Mouse (Mus musculus) thymus, postnatal 10 days (tissue): Measurements from ENCODE around the gene Arfip1.
"Not testable (repeated sequence)": the region's sequence is repeated elsewhere in the genome, so short reads cannot be mapped to it uniquely, and the experiment has no call there.

Experiments
- DNase-seq, 2 experiments: peaks; one replicate each; pipeline ENCODE4 v3.0.0; 2021; ENCODE audit warnings: low spot score in 2 of 2

The Arfip1 gene

DNA sequence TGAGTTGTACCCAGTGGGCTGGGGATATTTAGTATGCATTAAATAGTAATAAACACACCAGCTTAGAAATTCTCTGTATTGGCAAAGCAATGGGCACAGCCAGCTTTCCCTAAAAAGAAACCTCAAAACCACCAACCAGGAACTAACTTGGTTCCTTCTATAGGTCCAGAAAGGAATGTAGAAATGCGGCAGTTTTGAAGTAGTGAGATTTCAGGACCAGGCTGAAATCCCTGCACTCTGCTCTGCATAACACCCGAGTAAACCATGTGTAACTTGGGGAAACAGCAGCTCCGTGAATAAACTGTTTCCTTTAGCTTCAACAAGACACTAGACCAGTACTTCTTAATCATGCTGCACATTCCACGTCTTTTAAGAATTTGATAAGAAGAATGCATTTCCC lies 1.7 kb downstream of the Arfip1 start:
- no peak for DNase-seq

- DNase-seq = no peak
Measured at GRCm38 (mm10) chr3:84570501-84570900, 11.9 kb downstream of the Arfip1 start.

DNA sequence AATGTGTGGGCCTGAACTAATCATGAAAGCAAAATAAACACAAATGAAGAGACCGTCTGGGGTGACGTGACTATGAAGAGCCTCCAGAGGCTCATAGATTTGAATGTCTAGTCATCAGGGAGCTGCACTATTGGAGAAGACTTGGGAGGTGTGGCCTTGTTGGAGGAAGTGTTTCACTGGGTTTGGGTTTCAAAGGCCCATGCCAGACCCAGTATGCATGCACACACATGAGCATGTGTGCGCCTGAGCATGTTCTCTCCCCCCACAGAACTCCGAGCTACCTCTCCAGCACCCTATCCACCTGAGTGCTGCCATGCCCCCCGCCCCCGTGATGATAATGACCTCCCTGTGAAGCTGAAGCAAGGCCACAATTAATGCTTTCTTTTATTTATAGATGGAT lies 12.8 kb downstream of the Arfip1 start:
- no peak for DNase-seq

DNA sequence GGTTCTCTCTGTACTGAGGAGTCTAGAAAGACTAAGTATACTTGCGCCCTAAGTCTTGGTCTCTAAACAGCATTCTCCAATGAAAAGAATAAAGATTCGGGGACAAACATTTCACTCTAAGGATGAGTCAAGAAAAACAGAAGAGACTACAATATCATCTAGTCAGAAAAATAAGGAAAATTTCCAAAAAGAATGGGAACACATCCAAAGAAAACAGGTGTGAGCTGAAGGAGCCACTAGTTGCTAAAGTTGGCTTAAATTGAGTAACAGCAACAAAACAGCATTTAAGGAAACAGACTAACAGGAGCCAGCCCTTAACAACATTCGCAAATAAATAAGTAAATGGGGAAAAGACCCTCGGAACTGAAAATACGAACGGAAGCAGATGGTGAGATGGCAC lies 13.9 kb downstream of the Arfip1 start:
- DNase-seq = no peak

DNA sequence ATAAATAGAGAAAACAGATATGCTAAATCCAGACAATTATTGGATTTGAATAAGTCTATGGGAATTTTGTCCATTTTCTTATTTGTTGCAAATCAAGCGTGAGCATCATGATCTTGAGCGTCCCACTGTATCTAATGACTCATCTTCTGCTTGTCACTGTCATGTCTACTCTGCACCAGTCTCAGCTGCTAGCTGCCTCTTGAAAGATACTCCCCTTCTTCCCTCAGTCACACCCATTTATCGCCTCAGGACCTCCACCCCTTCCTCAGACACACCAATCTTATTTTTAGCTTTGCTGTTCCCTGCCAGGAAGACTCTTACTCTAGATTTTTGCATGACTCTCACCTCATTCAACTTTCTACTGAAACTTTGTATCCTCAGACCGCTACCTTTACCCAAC lies 19.0 kb downstream of the Arfip1 start:
- DNase-seq = no peak

DNA sequence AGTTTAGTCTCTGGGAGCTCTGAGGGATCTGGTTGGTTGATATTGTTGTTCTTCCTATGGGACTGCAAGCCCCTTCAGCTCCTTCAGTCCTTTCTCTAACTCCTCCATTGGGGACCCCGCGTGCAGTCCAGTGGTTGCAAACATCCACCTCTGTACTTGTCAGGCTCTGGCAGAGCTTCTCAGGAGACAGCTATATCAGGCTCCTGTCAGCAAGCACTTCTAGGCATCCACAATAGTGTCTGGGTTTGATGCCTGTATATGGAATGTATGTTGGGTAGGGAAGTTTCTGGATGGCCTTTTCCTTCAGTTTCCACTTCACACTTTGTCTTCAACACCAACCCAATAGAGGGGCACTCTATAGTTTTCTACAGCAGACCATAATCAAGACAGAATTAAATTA lies 19.5 kb downstream of the Arfip1 start:
- not testable (repeated sequence) for DNase-seq

DNA sequence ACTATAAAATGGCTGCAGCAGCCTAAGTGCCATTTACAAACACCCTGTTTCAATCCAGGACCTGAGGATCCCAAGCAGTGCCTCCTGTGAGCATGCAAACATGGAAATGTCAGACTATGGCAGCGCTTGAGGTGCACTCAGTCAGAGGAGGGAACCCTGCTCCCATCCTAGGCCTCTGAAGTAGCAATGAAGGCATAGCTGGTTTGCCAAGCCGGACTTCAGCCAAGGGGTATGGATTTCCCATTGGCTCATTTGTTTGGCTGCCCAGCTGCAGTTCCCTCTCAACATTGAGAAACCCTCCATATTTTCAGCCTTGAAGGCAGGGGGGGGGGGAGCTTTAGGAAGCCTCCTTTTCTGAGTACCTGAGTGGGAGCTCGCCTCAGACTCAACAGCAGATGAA lies 24.1 kb downstream of the Arfip1 start:
- DNase-seq = no peak

GRCm38 (mm10) chr3:84555780-84556179 lies 26.6 kb downstream of the Arfip1 start:
- DNase-seq = no peak

GRCm38 (mm10) chr3:84547177-84547576 lies 35.2 kb downstream of the Arfip1 start:
- peak; percentile 4 to 15 for DNase-seq

GRCm38 (mm10) chr3:84542450-84542849 lies 40.0 kb downstream of the Arfip1 start:
- peak; percentile 21 to 54 for DNase-seq

GRCm38 (mm10) chr3:84541881-84542280 lies 40.5 kb downstream of the Arfip1 start:
- no peak for DNase-seq

DNA sequence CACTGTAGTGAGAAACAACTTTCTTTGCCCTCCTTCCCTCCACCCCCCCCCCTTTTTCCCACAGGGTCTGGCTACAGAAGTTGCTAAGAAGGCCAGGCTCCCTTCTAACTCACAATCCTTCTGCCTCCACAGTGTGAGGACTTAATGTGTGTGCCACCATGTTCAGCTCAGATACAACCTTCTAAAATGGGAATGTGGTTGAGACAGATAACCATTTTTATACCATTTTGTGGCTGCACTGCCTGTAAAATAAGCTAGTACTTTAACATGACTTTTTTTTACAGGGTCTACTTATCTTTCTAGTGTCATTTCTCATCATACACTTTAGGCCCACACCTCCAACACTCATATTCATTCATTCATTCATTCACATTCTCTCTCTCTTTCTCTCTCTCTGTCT lies 41.8 kb downstream of the Arfip1 start:
- DNase-seq = no peak

GRCm38 (mm10) chr3:84536987-84537386 lies 45.4 kb downstream of the Arfip1 start:
- no peak for DNase-seq

DNA sequence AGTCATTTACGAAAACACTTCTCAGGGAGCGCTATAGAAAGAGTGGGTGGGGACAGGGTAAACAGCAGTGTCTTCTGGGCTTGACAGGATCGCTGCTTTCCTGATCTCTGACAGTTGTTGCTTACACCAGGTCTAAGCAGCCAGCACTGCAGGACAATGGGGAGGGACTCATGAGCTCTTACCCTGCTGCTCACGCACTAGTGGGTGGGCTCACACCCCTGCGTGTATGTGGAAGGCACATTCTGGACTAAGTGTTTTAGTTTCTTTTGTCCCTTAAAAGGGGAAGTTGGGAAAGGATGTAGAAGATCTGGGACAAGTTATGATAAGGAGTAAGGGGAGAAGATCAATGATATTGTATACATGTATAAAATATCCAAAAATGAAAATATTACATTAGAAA lies 49.2 kb downstream of the Arfip1 start:
- DNase-seq = no peak

- DNase-seq = no peak
Measured at GRCm38 (mm10) chr3:84529021-84529420, 53.4 kb downstream of the Arfip1 start.

- no peak for DNase-seq
Measured at GRCm38 (mm10) chr3:84524952-84525351, 57.5 kb downstream of the Arfip1 start.

GRCm38 (mm10) chr3:84516163-84516562 lies 66.3 kb downstream of the Arfip1 start:
- no peak for DNase-seq

DNA sequence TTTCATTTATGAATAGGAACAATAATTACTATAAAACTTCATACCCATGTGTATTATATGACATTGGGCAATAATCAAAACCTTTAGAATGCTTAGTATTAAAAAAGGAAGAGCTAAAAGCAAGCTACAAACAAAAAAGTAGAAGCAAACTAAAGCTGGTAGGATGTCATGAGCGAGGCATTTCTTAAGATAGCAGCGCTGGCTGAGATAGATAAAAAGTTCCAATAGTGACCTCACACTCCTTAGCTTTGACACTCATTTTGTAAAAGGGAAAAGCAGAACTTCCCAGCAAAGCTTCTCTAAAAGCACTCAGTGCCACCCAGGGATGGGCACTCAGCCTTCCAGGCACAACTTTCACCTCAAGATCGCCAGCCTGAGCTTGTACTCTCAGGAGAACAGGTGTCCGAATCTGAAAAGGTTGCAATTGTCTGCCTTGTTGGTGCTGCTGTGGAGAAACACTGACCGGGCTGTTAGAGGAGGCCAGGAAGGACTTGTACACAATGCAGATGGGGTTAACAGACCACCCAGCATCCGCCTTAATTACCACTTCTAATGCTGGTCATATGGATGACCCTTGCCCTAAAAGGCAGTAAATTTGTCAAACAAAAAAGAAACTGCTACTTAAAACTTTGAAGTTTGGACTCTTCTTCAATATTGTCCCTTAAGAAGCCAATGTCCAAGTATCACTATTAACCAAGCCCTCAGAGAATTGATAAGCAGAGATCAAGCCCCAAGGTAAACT lies 69.5 kb downstream of the Arfip1 start:
- DNase-seq = no peak

GRCm38 (mm10) chr3:84505193-84505592 lies 77.2 kb downstream of the Arfip1 start:
- DNase-seq = no peak

DNA sequence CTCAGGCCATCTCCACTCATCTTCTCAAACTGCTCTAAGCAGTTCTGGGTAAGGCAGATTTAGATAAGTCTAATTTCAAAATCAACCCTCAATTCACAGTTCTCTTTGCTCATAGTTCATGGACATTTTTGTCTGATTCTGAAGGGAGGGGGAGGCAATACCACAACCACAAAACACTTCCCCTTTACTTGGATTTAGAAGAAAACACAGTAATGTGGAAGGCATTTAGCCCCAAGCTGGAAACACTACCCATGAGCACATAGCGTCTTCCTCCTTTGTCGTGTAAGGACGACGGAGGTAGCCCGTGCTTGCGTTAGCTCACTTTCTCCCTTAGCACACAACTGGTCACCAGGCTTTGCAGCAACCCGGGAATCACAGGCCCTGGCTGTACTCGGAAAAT lies 78.1 kb downstream of the Arfip1 start:
- no peak for DNase-seq

GRCm38 (mm10) chr3:84502101-84502500 lies 80.3 kb downstream of the Arfip1 start:
- no peak for DNase-seq

DNA sequence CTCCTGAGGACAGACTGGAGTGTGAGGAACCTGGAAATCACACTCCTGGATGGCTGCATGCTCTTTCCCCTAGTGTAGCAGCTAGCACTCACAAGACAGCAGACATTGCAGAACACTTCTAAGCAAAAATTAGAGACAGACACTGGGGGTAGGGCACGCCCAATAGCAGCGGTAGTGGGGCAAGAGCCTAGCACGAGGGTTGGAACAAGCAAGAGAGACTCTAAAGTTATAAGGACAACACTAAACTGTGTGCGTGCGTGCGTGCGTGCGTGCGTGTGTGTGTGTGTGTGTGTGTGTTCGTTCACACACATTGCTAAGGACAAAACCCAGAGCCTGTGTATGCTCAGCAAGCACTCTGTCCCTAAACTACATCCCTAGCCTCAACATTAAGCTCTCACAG lies 81.9 kb downstream of the Arfip1 start:
- no peak for DNase-seq

- DNase-seq = no peak
Measured at GRCm38 (mm10) chr3:84497718-84498117, 84.7 kb downstream of the Arfip1 start.

DNA sequence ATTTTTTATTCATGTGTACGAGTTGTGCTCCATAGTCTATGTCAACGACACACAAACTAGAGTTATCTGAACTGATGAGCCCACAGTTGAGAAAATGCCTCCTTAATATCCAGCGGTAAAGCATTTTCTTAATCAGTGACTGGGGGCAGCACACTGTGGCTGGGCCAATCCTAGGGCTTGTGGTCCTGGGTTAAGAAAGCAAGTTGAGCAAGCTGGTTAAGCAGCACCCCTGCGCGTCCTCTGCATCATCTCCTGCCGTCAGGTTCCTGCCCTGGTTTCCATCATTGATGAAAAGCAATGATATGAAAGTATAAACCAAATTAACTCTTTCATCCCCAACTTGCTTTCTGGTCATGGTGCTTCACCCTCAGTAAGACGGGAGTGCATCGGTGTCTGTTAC lies 89.8 kb downstream of the Arfip1 start:
- no peak for DNase-seq
